Mouse (Mus musculus): Measurements from ENCODE around the gene Gpn3.

The Gpn3 gene

DNA sequence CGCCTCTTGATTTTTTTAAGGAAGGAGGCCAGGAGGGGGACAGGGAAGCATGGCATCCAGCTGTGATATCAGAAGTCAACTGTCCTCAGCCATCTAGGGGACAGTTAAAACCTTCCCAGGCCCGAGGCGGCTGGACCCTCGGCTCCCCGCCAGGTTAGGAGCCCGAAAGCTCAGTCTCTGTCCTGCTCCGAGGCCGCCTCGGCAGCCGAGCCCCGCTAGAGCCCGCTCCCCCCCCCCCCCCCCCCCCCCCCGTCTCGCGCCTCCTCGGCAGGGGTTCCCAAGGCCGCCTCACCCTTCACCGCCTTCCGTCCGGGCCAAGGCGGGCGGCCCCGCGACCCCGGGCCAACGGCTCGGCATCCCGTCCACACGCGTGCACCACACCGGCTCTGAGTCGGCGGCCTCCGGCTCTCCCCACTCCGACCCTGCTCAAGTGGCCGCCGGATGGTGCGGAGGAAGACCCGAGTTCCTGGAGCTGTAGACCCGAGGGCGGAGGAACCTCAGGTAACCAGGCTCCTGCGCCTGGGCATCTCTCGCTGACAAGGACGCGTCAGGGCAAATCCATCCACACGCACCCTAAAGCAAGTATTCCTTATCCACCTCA lies at the start of gene Gpn3:
Gpn3 (plus strand) TSS at position 286 of the 601 bp plus-strand sequence.
- DNase-seq (ENCODE audit: inconsistent age in 2 of 2, low spot score in 1 of 2), result no peak

DNA sequence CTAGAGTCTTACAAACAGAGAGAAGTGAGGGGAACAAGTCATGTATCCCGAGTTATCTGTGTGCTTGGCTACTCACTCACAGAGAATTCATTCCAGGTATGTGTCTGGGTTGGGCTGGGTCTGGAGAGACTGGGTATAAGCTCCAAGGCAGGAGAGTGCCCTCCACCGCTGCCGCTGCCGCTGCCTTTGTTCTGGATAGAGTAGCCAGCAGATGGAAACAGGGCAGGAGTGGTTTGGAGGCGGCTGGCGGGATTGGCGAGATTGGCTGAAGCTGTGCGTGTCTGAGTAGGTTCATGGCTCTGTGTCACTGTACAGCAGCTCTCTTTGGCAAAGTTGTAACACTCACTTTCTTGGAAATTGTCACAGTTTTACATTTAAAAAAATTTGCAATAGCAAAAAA lies 48.2 kb upstream of the Gpn3 start:
- DNase-seq (ENCODE audit: inconsistent age in 2 of 2, low spot score in 1 of 2), result peak in 1 of 2 experiments; percentile 18

DNA sequence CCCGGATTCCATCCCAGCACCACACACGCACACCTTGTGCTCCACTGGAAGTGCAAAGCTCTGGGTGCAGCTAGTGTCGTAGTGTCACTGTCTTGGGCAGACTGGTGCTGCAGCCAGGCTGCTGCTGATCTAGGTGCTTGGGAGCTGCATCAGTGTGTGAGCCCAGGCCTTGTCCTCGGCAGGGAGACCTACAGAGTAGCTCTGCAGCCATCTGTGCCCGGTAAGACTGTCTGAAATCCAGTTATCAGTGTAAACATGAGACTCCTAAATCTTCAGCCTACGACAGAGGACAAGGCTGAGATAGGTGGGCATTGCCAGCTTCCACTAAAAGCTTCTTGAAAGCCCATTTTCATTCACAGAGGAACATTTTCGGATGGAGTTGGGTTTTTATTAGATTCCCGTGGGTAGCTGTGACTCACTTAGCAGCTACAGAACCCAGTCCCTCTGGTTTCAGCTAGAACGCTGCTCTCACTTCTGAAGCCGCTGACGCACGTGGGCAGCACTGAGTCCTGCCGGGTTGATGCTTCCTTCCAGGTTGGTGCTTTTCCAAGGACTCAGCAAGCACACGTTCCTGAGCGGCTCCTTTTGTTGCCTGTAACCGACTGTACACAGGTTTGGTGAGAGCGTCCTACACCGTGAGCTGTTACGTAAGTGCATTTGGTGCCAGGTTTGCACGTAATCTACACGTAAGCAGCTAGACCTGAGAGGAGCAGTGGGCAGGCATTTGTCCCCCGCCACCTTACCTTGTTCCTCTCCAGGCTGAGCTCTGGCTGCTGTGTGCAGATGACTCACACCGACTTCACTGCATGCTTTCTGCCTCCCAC lies 46.9 kb upstream of the Gpn3 start:
- peak; percentile 82 to 87 for DNase-seq (ENCODE audit: inconsistent age in 2 of 2, low spot score in 1 of 2)

DNA sequence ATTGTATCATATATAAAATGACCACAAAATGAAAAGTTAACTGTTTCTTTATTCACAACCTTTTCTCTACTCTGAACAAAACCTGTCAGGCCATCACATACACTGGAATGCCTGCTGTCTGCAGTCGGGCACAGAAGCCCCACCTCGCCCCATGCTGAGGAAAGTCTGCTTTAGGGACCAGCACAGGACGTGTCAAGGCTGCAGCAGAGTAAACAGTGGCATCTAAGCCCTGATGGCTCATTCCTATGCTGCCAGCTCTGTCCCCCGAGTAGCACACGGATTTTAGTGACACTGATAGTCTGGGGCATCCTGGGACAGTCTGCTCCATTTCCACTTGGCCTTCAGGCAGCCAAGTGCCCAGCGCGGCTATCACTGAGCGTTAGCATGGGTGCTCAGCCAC lies 46.2 kb upstream of the Gpn3 start:
- no peak for DNase-seq (ENCODE audit: inconsistent age in 2 of 2, low spot score in 1 of 2)

DNA sequence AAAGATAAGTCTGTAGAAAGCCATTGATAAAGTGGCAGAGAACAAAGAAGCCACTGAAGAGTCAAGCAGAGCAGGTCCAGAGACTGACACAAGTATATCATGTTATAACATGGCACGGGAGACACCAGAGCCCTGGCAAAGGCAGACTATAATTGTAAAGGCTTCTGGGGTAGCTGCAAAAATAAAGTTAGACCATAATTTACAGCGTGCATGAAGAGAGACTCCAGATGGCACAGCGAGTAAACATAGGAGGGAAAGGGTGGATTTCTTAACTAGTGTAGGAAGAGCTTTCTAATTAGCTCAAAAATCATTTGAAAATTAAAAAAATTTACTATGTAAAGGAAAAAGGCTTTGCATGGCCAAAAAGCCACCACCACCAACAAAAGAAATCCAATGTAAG lies 44.4 kb upstream of the Gpn3 start:
- no peak for DNase-seq (ENCODE audit: inconsistent age in 2 of 2, low spot score in 1 of 2)

DNA sequence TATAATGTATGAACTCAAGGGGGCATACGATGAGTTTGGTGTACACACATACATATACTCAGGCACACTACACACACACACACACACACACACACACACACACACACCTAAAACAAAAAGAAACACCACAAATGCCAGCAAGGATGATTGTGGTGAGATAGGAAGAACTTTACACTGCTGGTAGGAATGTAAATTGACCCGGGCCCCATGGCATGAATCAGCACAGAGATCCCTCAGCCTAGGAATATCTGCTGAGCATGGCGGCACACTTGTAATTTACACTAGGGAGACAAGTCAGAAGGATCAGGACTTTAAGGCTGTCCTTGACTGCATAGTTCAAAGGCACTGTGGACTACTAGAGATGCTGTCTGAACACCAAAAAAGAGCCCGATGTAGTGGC lies 41.4 kb upstream of the Gpn3 start:
- peak in 1 of 2 experiments; percentile 42 for DNase-seq (ENCODE audit: inconsistent age in 2 of 2, low spot score in 1 of 2)

DNA sequence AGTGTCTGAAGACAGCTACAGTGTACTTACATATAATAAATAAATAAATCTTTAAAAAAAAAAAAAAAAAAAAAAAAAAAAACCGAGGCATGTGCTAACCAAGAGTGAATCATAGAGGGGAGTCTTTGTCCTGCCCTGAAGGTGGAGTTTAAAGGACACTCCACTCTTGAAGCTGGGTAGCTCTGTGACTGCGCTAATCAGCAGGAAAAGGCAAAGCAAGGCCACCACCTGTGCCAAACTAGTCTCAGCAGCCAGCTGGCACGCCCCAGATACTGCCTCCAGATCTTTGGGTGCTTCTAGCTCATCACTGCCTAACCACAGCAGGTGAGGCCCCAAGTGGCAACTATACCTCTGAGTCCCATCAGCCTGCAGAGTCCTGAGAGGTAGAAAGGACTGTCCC lies 37.0 kb upstream of the Gpn3 start:
- DNase-seq (ENCODE audit: inconsistent age in 2 of 2, low spot score in 1 of 2), result peak in 1 of 2 experiments; percentile 61

DNA sequence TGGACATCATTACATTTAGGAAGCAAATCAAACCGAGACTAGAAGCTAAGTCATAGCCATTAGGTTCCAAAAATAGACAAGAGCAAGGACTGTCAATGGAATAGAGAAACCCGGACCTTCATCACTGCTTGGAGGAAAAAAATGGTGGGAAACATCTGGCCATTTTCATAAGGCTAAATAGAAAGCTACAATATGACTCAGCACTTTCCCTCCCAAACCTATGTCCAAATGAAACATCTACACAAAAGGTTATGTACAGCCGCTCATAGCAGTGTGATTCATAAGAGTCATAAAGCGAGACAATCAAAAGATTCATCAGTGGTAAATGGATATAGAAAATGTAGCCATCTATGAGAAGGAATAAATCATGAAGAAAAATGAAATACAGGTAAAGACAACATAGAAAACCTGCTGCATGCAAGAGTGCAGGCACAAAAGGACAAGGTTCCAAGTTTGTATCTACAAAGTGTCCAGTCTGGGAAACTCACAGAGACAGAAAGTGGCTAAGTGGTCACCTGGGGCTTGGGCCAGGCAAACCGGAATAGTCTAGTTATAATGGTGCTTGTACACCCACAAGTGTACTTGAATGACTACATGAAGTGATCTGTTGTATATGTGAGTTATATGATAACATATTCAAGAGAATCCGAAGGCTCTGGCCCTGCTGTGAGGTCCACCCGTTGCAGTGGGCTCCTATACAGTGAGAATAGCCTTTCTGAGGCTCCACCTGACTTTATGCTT lies 35.0 kb upstream of the Gpn3 start:
- no peak for DNase-seq (ENCODE audit: inconsistent age in 2 of 2, low spot score in 1 of 2)

DNA sequence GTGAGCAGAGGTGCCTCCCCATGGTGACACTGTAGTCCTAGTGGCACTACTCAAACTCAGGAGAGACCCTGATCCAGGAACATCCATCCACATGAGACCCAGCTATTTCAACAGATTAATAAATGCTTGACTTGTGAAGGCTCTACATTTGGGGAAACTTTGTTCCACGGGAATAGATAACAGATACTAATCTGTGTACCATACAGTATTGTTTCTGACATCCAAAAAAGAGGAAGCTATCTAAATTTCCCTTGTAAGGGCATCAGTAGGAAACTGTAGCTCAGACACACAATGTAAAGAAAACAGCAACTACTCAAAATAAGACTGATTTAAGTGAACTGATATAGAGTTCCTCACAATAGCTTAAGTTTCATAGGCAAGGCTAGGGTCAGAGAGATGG lies 28.8 kb upstream of the Gpn3 start:
- DNase-seq (ENCODE audit: inconsistent age in 2 of 2, low spot score in 1 of 2), result no peak

DNA sequence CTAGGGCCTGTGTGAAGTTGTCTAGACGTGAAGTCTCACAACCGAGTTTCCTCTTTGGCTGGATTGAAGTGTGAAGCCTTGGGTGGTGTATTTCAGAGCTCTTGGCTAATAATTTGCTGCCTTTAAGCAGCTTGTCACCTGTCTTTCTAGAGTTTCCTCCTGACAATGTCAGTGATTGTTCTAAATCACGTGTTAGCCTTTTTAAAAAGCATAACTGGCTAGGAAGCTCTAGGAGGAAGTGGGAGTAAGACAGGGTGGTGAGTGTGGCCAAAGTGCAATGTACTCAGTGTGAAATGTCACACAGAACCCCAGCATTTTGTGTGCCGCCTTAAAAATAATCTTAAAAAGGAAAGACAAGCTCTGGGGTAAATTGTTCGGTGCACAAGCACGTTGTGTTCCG lies 27.9 kb upstream of the Gpn3 start:
- DNase-seq (ENCODE audit: inconsistent age in 2 of 2, low spot score in 1 of 2), result no peak

DNA sequence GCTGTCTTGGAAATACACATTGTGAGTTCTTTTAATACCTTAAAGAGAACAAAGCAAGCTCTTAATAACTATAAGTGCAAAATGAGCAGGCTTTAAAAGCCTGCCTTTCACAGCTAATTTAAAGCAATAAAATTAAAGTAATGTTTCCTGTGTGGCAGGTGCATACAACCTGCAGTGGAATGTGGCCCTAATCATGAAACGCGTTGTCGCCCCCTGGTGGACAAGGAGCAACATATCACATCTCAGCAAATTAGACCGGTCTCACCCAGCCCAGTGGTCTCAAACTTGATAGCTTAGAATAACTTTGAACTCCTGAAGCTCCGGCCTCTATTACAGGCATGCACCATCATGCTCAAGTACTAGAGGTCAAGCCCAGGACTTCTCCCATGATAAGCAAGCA lies 27.4 kb upstream of the Gpn3 start:
- DNase-seq (ENCODE audit: inconsistent age in 2 of 2, low spot score in 1 of 2), result peak; percentile 64 to 90

DNA sequence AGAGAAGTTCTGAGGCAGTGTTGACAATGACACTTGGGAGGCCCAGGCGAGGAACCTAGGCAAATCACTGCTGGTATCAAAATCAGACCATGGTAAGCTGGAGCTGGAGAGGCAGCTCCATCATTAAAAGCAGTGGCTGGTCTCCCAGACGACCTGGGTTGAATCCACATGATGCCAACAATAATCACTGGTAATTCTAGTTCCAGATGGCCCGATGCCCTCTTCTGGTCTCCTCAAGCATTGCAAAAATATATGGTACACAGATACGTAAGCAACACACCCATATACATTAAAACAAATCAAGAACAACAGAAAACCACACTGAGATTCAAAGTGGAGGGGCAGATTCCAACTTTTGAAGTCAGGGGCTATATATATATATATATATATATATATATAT lies 25.9 kb upstream of the Gpn3 start:
- DNase-seq (ENCODE audit: inconsistent age in 2 of 2, low spot score in 1 of 2), result no peak

DNA sequence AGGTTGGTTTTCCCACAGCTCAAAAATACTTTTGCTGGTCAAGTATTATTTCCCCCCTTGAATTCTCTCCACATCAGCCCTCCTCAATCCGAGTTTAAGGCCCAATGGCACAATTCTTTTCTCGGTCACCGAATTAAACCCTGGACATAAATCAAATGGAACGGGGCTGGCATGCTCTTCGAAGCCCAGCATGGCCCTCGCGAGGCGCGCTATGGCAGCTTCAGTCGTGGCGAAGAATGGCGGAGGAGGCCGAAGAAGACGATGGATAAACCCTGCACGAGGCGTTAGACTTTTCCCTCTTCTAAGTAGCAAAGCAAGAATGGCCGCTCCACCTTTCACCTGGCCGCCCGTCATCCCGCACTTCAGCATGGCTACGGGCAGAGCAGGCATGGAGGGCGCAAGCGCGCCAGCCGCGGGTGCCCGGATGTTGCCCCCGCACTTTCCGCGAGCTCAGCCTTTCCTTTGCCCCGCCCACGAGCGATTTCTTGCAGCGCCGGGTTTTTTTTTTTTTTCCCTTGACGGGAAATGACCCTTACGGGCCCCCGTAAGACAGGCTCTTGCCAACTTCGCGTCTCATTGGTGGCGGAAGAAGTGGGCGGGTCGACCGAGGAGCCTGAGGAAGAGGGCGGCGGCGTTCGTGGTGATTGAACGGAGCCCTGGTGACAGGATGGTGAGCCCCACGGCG lies 17.7 kb upstream of the Gpn3 start, which contains the start of the genes Rad9b and Vps29:
Rad9b (minus strand) TSS at position 427 of the 685 bp plus-strand sequence.
Vps29 (plus strand) TSS at position 563 of the 685 bp plus-strand sequence.
- peak; percentile 98 to 99 for DNase-seq (ENCODE audit: inconsistent age in 2 of 2, low spot score in 1 of 2)

DNA sequence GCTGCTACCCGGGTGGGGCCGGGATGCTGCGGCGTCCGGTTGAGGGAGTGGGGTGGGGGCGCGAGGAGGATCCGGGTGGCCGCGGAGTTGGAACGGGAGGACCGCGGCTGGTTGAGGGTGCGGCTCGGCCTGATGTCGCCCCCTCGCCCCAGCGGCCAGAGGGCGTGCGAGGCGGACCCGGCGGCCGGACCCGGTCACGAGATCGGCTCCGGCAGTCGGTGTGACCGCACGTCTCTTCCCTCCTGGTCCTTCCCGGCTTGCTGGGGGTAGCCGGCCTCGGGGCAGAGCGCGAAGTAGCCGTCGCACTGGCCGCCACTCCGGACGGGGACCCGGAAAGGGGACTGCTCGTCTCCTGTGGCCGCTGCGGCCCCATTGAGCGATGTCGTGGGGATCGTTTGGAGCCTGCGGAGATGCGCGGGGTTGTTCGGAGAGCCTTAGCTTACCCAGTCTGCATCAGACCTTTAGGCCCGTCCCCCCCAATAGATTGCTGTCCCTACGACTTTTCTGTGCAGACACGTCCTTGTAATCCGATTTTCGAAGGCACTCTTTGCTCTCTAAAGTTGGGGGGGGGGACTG lies 17.1 kb upstream of the Gpn3 start:
- no peak for DNase-seq (ENCODE audit: inconsistent age in 2 of 2, low spot score in 1 of 2)

DNA sequence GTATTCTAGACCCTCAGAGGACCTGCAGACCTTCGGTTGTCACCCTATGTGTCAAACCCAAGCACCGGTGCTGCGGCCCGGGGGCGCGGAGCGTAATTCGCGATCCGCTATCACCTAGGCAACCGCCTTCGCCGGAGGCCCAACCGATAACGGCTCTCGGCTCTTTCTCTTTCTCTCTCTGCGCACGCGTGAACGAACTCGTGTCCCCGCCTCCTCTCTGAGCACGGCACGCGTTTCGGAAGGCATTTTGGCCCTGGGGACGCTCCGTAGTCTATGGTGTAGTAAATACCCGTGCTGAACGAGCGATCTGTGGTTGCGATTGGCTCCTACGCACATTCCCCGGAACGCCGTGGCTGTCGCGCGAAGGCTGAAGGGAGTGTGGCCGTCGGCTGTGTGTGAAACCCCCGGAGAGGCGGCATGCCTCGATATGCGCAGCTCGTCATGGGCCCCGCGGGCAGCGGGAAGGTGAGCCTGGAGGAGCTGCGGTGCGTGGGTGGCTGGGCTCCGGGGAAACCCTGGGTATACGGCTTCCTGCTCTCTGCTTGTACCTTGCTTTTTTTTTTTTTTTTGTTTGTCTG lies 605 bp downstream of the Gpn3 start, which contains the start of gene Fam216a:
Fam216a (minus strand) TSS at position 173 of the 578 bp plus-strand sequence.
- peak; percentile 99 to 100 for DNase-seq (ENCODE audit: inconsistent age in 2 of 2, low spot score in 1 of 2)

DNA sequence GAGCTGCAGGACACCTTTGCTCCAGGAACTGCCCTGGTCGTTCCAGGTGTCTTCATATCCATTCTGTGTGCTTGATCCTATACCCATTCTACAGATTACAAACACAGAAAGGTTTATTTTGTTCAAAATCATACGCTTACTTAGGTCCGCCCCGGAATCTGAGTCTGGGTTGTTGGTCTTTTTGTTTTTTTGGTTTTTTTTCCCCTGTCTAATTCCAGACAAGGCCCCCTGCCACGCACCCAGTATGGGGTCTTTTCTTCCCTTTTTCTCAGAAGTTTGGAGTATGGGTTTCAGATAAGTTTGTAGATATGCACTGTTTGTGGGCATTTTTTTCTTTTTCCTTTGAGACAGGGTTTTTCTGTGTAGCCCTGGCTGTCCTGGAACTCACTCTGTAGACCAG lies 1.2 kb downstream of the Gpn3 start:
- DNase-seq (ENCODE audit: inconsistent age in 2 of 2, low spot score in 1 of 2), result peak in 1 of 2 experiments; percentile 30

DNA sequence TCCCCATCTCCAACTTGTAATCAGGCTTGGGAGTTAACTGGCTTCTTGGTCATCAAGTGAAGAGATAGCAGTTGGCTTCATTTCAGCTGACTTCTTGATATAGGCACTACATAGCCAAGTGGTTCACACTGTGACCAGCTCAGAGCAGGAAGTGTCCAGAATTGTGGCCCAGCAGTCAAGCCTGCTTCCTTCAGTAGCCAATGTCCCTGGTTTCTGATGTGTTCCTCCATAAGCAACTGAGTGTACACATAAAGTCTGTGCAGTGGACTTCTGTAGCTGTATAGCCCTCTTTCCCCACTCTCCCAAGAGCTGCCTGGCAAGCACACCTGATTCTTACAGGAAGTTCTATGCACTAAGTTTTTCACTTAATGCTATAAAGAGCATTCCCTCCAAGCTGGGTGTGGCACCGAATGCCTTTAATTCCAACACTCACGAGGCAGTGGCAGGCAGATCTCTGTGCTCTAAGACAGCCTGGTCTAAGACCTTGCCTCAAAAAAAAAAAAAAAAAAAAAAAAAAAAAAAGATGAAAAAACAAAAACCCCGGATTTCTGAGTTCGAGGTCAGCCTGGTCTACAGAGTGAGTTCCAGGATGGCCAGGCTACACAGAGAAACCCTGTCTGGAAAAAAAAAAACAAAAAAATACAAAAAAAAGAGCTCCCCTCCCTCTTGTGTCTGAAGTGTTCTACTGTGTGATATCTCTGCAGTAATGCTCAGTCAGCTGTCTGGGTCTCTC lies 5.6 kb downstream of the Gpn3 start:
- no peak for DNase-seq (ENCODE audit: inconsistent age in 2 of 2, low spot score in 1 of 2)

DNA sequence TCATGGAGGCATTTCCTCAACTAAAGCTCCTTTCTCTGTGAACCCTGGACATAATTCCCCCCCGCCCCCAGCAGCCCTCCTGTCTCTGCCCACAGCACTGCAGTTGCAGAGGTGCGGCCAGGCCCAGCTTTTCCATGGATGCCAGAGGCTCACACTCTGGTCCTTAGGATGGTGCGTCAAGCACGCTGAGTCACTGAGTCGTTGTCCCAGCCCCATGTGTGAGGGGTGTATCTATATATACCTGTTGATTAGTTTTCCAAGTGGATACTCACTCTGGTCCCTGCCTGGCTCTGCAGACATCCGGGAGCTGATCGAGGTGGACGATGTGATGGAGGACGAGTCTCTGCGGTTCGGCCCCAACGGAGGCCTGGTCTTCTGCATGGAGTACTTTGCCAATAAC lies 6.5 kb downstream of the Gpn3 start:
- no peak for DNase-seq (ENCODE audit: inconsistent age in 2 of 2, low spot score in 1 of 2)

DNA sequence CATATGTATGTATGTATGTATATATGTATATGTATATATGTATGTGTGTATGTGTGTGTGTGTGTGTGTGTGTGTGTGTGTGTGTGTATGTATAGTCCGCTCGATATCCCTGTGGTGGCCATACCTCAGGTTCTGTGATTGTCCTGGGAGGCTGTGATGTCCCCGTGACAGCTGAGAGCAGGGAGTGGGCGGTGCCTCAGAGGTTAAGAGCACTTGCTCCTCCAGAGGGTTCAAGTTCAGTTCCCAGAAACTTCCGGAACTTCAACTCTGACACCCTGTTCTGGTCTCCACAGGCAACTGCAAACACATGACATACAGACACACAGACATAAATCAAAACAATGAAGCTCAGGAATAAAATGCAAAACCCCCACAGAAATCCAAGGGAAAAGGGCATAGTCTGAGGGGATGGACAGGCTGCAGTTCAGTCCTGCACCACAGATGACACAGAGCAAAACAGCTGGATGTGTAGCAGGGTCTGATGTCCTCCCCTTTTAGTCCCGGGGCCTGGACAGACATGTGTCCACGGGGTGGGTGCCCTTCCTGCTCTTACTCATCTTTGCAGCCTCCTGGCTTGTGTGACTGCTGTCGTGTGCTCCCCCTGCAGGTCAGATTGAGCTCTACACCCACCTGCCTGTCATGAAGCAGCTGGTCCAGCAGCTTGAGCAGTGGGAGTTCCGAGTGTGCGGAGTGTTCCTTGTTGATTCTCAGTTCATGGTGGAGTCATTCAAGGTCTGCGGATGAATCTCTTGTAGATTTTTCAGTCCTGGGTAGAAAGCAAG lies 7.9 kb downstream of the Gpn3 start:
- peak; percentile 80 to 91 for DNase-seq (ENCODE audit: inconsistent age in 2 of 2, low spot score in 1 of 2)

All from adrenal gland, adult (tissue).